Mouse (Mus musculus) midbrain, postnatal 0 days (tissue): ENCODE data around the gene Rbm18. TPM values are rescaled to one million over a fixed set of nuclear protein-coding genes. Genes with fewer than 3 reads are reported as not detected.
A peak's percentile ranks its signal among the peaks of the same experiment; 100 is the strongest.

Experiments
- ATAC-seq: fragments of 200-750 bp; cut with Nextera tagmentation; 2 replicates; pipeline ENCODE4 v1.8.0; 2017; ENCODE audit warnings: moderate number of reproducible peaks, mild to moderate bottlenecking, moderate TSS enrichment, moderate library complexity; ENCODE audit not compliant: low FRiP score
- DNase-seq: peaks from one replicate; pipeline ENCODE4 v3.0.0-alpha.2; 2015; ENCODE audit warnings: low spot score
- H3K27ac ChIP-seq: fragments of 300-500 bp; sonication (generic); 2 replicates; pipeline ENCODE4 v1.5.1; 2014; ENCODE audit warnings: low read depth, mild to moderate bottlenecking, low read length, mixed read lengths
- H3K27me3 ChIP-seq: fragments of 300-500 bp; sonication (generic); 2 replicates; pipeline ENCODE4 v1.6.1; 2014; ENCODE audit warnings: low read length, control low read depth, mixed read lengths; ENCODE audit not compliant: insufficient read depth
- H3K36me3 ChIP-seq: fragments of 300-500 bp; sonication (generic); 2 replicates; pipeline ENCODE4 v1.6.1; 2014; ENCODE audit warnings: low read length, control low read depth, mixed read lengths; ENCODE audit not compliant: insufficient read depth
- H3K4me1 ChIP-seq: fragments of 300-500 bp; sonication (generic); 2 replicates; pipeline ENCODE4 v1.6.1; 2014; ENCODE audit warnings: mild to moderate bottlenecking, control low read depth, antibody characterized with exemption, low read length, mixed read lengths; ENCODE audit not compliant: insufficient read depth
- H3K4me2 ChIP-seq: fragments of 300-500 bp; sonication (generic); 2 replicates; pipeline ENCODE4 v1.6.1; 2014; ENCODE audit warnings: low read depth, mild to moderate bottlenecking, low read length, mixed read lengths; ENCODE audit not compliant: poor library complexity, severe bottlenecking
- H3K4me3 ChIP-seq: fragments of 300-500 bp; sonication (generic); 2 replicates; pipeline ENCODE4 v1.5.1; 2014; ENCODE audit warnings: low read depth, mild to moderate bottlenecking, low read length, moderate library complexity
- H3K9ac ChIP-seq: fragments of 300-500 bp; sonication (generic); replicated peaks from 2 replicates; pipeline ENCODE4 v1.6.1; 2014; ENCODE audit warnings: mild to moderate bottlenecking, low read length, moderate library complexity, mixed read lengths; ENCODE audit not compliant: poor library complexity, severe bottlenecking
- H3K9me3 ChIP-seq: fragments of 300-500 bp; sonication (generic); 2 replicates; pipeline ENCODE4 v1.6.1; 2016; ENCODE audit warnings: low read length, control low read depth
- CTCF ChIP-seq: IDR thresholded peaks from 2 replicates; pipeline ENCODE4 v1.5.1; 2016; ENCODE audit warnings: antibody characterized with exemption, mild to moderate bottlenecking
- WGBS: fragments of 180-500 bp; shearing (Covaris S2); extraction: QIAGEN DNeasy Blood & Tissue Kit; methylation state at CpG from one replicate; pipeline ENCODE4 v1.1.7; 2014; 5-methylcytosine and 5-hydroxymethylcytosine counted together
- polyA plus RNA-seq: library from polyadenylated mRNA; unstranded; fragments of >200 nt; fragmentation: Nextera tagmentation; extraction: Ambion mirVana; gene quantifications from 2 replicates; pipeline ENCODE4 v1.2.1, GENCODE M21; 2015
- total RNA-seq: library from RNA; depleted of rRNA; stranded (reverse); fragments of >200 nt; gene quantifications from 2 replicates; pipeline ENCODE4 v1.2.3, GENCODE M21; 2014

The Rbm18 gene
- total and polyA plus RNA-seq, 2 experiments from 2014 or later: 56.6 to 102 TPM

DNA sequence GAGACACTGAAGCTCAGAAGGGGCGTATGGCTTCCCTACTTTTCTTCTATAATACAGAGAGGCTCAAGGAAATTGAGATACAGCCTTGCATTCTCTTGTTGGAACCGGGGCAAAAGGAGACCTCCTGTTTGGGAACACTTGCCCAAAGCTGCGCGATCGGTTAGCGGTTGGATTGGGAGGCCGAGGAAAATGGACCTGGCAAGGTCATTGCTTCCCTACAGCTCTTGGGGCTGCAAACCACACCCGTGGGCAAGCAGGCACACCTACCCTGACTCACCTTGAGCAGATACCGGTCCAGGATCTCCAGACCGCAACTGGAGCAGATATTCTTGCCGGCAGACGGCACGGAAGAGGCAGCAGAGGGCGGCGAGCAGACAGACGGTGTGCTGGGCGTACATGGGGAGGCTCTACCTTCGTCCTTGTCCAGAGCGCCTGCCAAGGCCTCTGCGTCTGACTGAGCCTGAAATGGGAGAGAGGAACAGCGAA, 33.5 kb downstream of the Rbm18 start:
- Histone ChIP-seq H3K27me3 (peaks cover 86% of the 10 kb centered on the region), H3K27ac (no peak overlapping the region), H3K4me3 (peak overlapping the region; percentile 6; the same call in 1 of the 2 replicates), H3K9ac (no peak overlapping the region), H3K9me3 (no peaks in the 10 kb centered on the region), H3K36me3 (no peaks in the 10 kb centered on the region), H3K4me2 (peak overlapping the region; percentile 31; the same call in 1 of the 2 replicates), H3K4me1 (no peaks in the 10 kb centered on the region)
- ATAC-seq: no peak
- TF ChIP-seq CTCF: no peak
- 3% methylated on average over 21 of the region's 21 CpGs for WGBS
- DNase-seq: no peak

DNA sequence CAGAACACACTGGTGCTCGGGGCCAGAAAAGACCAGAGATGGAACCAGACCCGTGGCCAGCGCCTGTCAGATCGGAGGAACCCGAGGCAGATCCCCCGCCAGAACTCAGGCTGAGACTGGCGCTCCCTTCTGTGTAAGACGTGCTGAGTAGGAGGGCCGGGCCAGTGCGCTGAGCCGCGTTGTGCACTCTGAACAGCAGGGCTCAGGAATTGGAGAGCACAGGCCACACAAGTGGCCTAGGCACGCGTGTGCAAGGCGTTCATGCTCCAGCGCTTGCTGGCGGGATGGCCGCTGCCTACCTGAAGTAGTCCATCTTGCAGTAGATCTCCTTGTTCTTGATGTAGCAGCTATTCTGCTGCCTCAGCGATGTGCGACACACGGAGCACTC, 34.0 kb downstream of the Rbm18 start:
- ATAC-seq (peak; percentile 35; the same call in 1 of the 2 replicates), DNase-seq (no peak)
- H3K27ac ChIP-seq: no peak overlapping the region
- no peaks in the 10 kb centered on the region for H3K9me3 ChIP-seq
- peaks cover 86% of the 10 kb centered on the region for H3K27me3 ChIP-seq
- no peak for TF ChIP-seq CTCF
- 8% methylated on average over 21 of the region's 21 CpGs for WGBS
- H3K4me2 ChIP-seq: 0 out of 2 replicates have a peak overlapping the region, but pooled peaks have one; percentile 6
- no peak overlapping the region for H3K9ac ChIP-seq
- H3K36me3 ChIP-seq: no peaks in the 10 kb centered on the region
- H3K4me3 ChIP-seq: peak overlapping the region; percentile 6; the same call in 1 of the 2 replicates
- H3K4me1 ChIP-seq: no peaks in the 10 kb centered on the region

- Histone ChIP-seq H3K36me3 (no peaks in the 10 kb centered on the region), H3K9me3 (no peaks in the 10 kb centered on the region), H3K27me3 (peaks cover 87% of the 10 kb centered on the region), H3K4me1 (no peaks in the 10 kb centered on the region), H3K9ac (no peak overlapping the region), H3K4me2 (no peak overlapping the region), H3K27ac (no peak overlapping the region), H3K4me3 (no peak overlapping the region)
- 7% methylated on average over 28 of the region's 28 CpGs for WGBS
- no peak for TF ChIP-seq CTCF
- no peak for DNase-seq
- no peak for ATAC-seq
Observed at GRCm38 (mm10) chr2:36101866-36102558, 34.6 kb downstream of the Rbm18 start.

DNA sequence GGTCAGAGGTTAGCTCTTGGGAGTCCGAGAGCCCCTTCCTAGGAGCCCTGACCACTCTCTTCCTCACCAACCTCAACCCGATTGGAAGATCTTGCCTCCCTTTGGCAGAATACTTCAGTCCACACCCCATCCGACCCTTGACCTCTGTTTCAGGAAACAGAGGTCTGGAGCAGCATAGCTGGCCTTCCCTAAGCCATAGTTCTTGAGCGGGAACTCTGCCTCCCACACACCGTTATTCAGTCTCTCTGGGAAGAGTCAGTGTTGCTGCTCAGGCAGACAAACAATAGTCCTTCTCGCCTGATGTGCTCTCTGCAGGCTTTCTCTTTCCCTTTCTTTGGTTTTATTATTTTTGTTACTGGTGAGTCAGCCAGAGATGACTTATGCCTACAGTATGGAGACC, 36.8 kb downstream of the Rbm18 start:
- 12% methylated on average over 6 of the region's 6 CpGs for WGBS

GRCm38 (mm10) chr2:36098021-36098420, 38.6 kb downstream of the Rbm18 start:
- Histone ChIP-seq H3K27ac (no peak overlapping the region), H3K36me3 (no peaks in the 10 kb centered on the region), H3K9me3 (no peaks in the 10 kb centered on the region), H3K4me1 (no peaks in the 10 kb centered on the region), H3K4me2 (no peak overlapping the region), H3K4me3 (no peak overlapping the region), H3K9ac (no peak overlapping the region), H3K27me3 (peaks cover 91% of the 10 kb centered on the region)
- ATAC-seq: no peak
- TF ChIP-seq CTCF: no peak
- 7% methylated on average over 5 of the region's 5 CpGs for WGBS
- DNase-seq: no peak

More for the DNA sequence above, 36.8 kb downstream of the Rbm18 start:
- ATAC-seq (no peak), DNase-seq (no peak)
- Histone ChIP-seq H3K36me3 (no peaks in the 10 kb centered on the region), H3K4me2 (no peak overlapping the region), H3K27me3 (peaks cover 91% of the 10 kb centered on the region), H3K9me3 (no peaks in the 10 kb centered on the region), H3K4me3 (no peak overlapping the region), H3K27ac (no peak overlapping the region), H3K4me1 (no peaks in the 10 kb centered on the region), H3K9ac (no peak overlapping the region)
- TF ChIP-seq CTCF: no peak

DNA sequence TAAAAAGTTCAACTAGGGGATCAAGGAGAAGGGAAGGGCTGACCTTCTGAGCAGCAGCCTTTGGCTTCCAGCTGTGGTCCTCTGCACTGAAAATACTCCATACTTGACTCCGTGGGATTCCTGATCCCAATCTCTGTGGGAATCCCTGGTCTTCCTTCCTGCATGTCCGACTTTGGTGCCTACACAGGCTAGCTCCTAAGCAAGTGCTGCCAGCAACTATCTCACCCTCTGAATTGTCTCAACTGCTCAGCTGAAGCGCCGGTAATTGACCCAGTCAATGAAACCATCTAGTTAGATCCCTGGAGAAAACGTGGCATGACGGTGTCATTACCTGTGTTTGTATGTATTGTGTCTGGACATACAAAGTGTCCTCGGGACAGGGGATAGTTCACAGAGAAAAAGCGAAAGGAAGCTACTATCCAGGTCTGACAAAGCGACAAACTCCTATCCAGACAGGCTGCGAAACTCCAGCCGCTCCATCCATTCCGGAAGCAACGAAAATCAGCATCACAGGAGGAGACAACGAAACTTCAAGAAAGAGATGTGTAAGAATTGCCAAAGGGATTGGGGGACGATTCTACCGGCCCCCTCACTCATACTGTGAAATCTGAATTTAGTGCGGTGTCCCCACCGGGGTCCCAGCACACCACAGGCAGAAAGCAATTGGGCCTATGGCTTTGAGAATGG, 39.3 kb downstream of the Rbm18 start:
- H3K9ac ChIP-seq: no peak overlapping the region
- TF ChIP-seq CTCF: no peak
- no peaks in the 10 kb centered on the region for H3K36me3 ChIP-seq
- H3K27ac ChIP-seq: no peak overlapping the region
- no peaks in the 10 kb centered on the region for H3K4me1 ChIP-seq
- H3K4me3 ChIP-seq: no peak overlapping the region
- ATAC-seq (no peak), DNase-seq (no peak)
- 7% methylated on average over 18 of the region's 18 CpGs for WGBS
- peaks cover 90% of the 10 kb centered on the region for H3K27me3 ChIP-seq
- H3K4me2 ChIP-seq: no peak overlapping the region
- no peaks in the 10 kb centered on the region for H3K9me3 ChIP-seq
